Comparison of ENCODE assay signal across 8 mouse cellular contexts in the genomic region with DNA sequence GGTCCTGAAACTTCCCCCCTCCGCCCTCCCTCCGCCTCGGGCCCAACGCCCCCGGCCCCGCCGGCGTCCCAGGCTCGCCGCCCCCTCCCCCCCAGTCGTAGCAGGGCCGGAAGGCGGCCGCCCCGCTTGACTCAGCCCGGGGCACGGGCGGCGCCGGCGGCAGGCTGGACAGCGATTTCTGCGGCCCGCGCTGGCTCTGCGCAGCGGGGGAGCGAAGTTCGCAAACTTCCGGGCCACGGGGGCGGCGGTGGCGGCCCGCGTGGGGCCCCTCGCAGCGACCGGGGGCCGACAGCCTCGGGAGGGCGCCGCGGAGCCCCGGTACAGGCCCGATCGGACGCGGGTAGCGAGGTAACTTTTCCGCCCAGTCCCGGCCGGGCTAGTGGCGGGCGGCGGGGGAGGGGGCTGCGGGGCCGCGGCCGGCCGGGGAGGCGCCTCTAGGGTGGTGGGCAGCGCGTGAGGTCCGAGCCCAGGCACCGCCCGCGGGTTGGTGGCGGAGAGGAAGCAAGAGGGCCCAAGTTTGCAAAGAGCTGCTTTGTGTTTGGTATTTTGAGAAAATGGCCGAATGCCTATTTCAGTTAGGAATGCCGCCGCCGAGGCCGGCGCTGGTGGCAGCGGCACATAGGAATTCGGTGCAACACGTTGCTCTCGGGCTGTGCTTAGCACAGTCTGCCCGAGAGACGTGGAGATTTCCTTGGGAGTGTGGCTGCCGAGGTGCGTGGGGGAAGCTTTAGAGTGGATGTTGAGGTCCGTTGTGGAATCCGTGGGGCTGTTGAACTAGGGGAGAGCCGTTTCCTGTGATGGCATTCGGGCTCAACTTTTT. TPM values are rescaled to one million over a fixed set of nuclear protein-coding genes. Genes with fewer than 3 reads are reported as not detected.
DNase-seq lines count a peak whose midpoint lies in the region; ATAC-seq and TF ChIP-seq lines count a peak whose summit lies in the region.

No protein-coding gene starts in this region.

- peak overlapping the region; percentile 97 for H3K27ac ChIP-seq in embryonic facial prominence, embryonic 11.5 days (replicated peaks; ENCODE audit: low read depth, low read length)
- peak overlapping the region; percentile 68 for H3K27ac ChIP-seq in kidney, adult 2 months (ENCODE audit: insufficient read depth, low read depth, low read length)
- peak overlapping the region; percentile 89 for H3K27ac ChIP-seq in liver, embryonic 15.5 days (replicated peaks)
- peak overlapping the region; percentile 97 for H3K27ac ChIP-seq in stomach, postnatal 0 days (replicated peaks)

- DNase-seq in left cerebral cortex, adult 18-20 months (ENCODE audit: low spot score in 2 of 2), result peak; percentile 8 to 30
- DNase-seq in left cerebral cortex, adult 9 months (ENCODE audit: low spot score in 2 of 2), result no peak
- DNase-seq in embryonic facial prominence, embryonic 11.5 days (ENCODE audit: low spot score), result peak; percentile 76
- DNase-seq in heart, adult 8-10 months (ENCODE audit: low spot score), result peak; percentile 19
- peak; percentile 65 for DNase-seq in kidney, adult 2 months
- DNase-seq in neural tube, embryonic 10.5 days (ENCODE audit: extremely low spot score, low spot score), result peak; percentile 84
- DNase-seq in stomach, postnatal 0 days (ENCODE audit: low spot score), result peak; percentile 74

- no peaks in the 10 kb centered on the region for H3K4me1 ChIP-seq in embryonic facial prominence, embryonic 11.5 days (ENCODE audit: control insufficient read depth, insufficient read depth, low read length)
- H3K4me1 ChIP-seq in kidney, adult 2 months (ENCODE audit: control insufficient read depth, insufficient read depth, low read length), result peaks cover 6% of the 10 kb centered on the region
- peaks cover 35% of the 10 kb centered on the region for H3K4me1 ChIP-seq in liver, embryonic 15.5 days (replicated peaks)
- no peaks in the 10 kb centered on the region for H3K4me1 ChIP-seq in stomach, postnatal 0 days (replicated peaks; ENCODE audit: control insufficient read depth, insufficient read depth)

- no peak for TF ChIP-seq POLR2A in kidney, adult 2 months (IDR thresholded peaks at IDR 0.05; ENCODE audit: low read depth, low read length)

- TF ChIP-seq EP300 in stomach, postnatal 0 days (optimal IDR thresholded peaks at IDR 0.05), result no peak

- ATAC-seq in embryonic facial prominence, embryonic 11.5 days (replicated peaks; ENCODE audit: insufficient number of reproducible peaks, low FRiP score, low TSS enrichment, low read depth), result peak; percentile 56
- ATAC-seq in liver, embryonic 15.5 days (ENCODE audit: insufficient read depth), result peak; percentile 58
- peak; percentile 69 for ATAC-seq in stomach, postnatal 0 days (ENCODE audit: low FRiP score, low TSS enrichment)

- H3K4me3 ChIP-seq in embryonic facial prominence, embryonic 11.5 days (ENCODE audit: low read depth, low read length), result peak overlapping the region; percentile 100
- H3K4me3 ChIP-seq in kidney, adult 2 months (ENCODE audit: insufficient read depth, low read depth, low read length), result peak overlapping the region; percentile 70
- peak overlapping the region; percentile 92 for H3K4me3 ChIP-seq in liver, embryonic 15.5 days (replicated peaks)
- peak overlapping the region; percentile 95 for H3K4me3 ChIP-seq in stomach, postnatal 0 days (ENCODE audit: low read depth, low read length)

- H3K9me3 ChIP-seq in embryonic facial prominence, embryonic 11.5 days (replicated peaks; ENCODE audit: control insufficient read depth, low read length), result no peaks in the 10 kb centered on the region
- no peaks in the 10 kb centered on the region for H3K9me3 ChIP-seq in liver, embryonic 15.5 days (replicated peaks)
- H3K9me3 ChIP-seq in stomach, postnatal 0 days (ENCODE audit: control insufficient read depth, low read length), result no peaks in the 10 kb centered on the region

- H3K4me2 ChIP-seq in embryonic facial prominence, embryonic 11.5 days (ENCODE audit: low read depth, low read length), result peak overlapping the region; percentile 58
- peak overlapping the region; percentile 99 for H3K4me2 ChIP-seq in liver, embryonic 15.5 days
- peak overlapping the region; percentile 75 for H3K4me2 ChIP-seq in stomach, postnatal 0 days (replicated peaks; ENCODE audit: low read depth)

- H3K9ac ChIP-seq in embryonic facial prominence, embryonic 11.5 days (replicated peaks; ENCODE audit: low read length), result peak overlapping the region; percentile 96
- peak overlapping the region; percentile 85 for H3K9ac ChIP-seq in liver, embryonic 15.5 days
- H3K9ac ChIP-seq in stomach, postnatal 0 days (ENCODE audit: low read length), result peak overlapping the region; percentile 90

- H3K27me3 ChIP-seq in embryonic facial prominence, embryonic 11.5 days (ENCODE audit: control insufficient read depth, insufficient read depth, low read length), result no peaks in the 10 kb centered on the region
- H3K27me3 ChIP-seq in kidney, adult 2 months (replicated peaks; ENCODE audit: control insufficient read depth, insufficient read depth, low read length), result no peaks in the 10 kb centered on the region
- no peaks in the 10 kb centered on the region for H3K27me3 ChIP-seq in liver, embryonic 15.5 days
- no peaks in the 10 kb centered on the region for H3K27me3 ChIP-seq in stomach, postnatal 0 days (ENCODE audit: control insufficient read depth, insufficient read depth, low read length)

- under 1% methylated on average over 58 of the region's 87 CpGs for WGBS in embryonic facial prominence, embryonic 11.5 days
- WGBS in kidney, adult 2 months, result under 1% methylated on average over 87 of the region's 87 CpGs
- WGBS in liver, embryonic 15.5 days (ENCODE audit: insufficient replicate concordance), result under 1% methylated on average over 74 of the region's 87 CpGs
- under 1% methylated on average over 54 of the region's 87 CpGs for whole genome bisulfite sequencing in stomach, postnatal 0 days

- H3K36me3 ChIP-seq in embryonic facial prominence, embryonic 11.5 days (replicated peaks; ENCODE audit: control insufficient read depth, insufficient read depth, low read depth, low read length), result peaks cover 4% of the 10 kb centered on the region
- peaks cover 2% of the 10 kb centered on the region; the same call in 1 of the 2 replicates for H3K36me3 ChIP-seq in kidney, adult 2 months (ENCODE audit: control insufficient read depth, insufficient read depth, low read length)
- peaks cover 27% of the 10 kb centered on the region for H3K36me3 ChIP-seq in liver, embryonic 15.5 days (replicated peaks)
- peaks cover 3% of the 10 kb centered on the region; the same call in 1 of the 2 replicates for H3K36me3 ChIP-seq in stomach, postnatal 0 days (ENCODE audit: control insufficient read depth, insufficient read depth, low read length)

- no peak for TF ChIP-seq CTCF in kidney, adult 2 months (conservative IDR thresholded peaks at IDR 0.05; ENCODE audit: insufficient read depth, insufficient read length, low read depth, low read length)
- TF ChIP-seq CTCF in stomach, postnatal 0 days (IDR thresholded peaks at IDR 0.05; ENCODE audit: low read depth), result no peak; the same call in 1 of the 2 replicates

RNA-seq across cellular contexts. Expression of gene Rest, which starts 1.0 kb away (rescaled TPM):
- total RNA-seq in left cerebral cortex, adult 18-20 months (2021), result 1 to 10 TPM; 3.5 to 3.6 TPM
- polyA plus RNA-seq in embryonic facial prominence, embryonic 11.5 days (2014; fragmentation: Nextera tagmentation; extraction: Ambion mirVana), result 49.4 and 52.2 TPM in 2 replicates
- 10 to 100 TPM; 13.2 to 14.9 (median 14.3) TPM for total RNA-seq in heart, adult 8-10 months (2022)
- 7.3 and 8.3 TPM in 2 replicates for polyA plus RNA-seq in kidney, adult 2 months (2012; rRNA removed)
- polyA plus RNA-seq in liver, embryonic 15.5 days (2015; fragmentation: Nextera tagmentation; extraction: Ambion mirVana), result 6.4 and 6.8 TPM in 2 replicates
- polyA plus RNA-seq in stomach, postnatal 0 days (2015; fragmentation: Nextera tagmentation; extraction: Ambion mirVana), result 12.1 and 12.5 TPM in 2 replicates

RNA-seq across cellular contexts. Expression of gene Noa1, which starts 43.6 kb away (rescaled TPM):
- 10 to 100 TPM; 21.2 to 23.1 TPM for total RNA-seq in left cerebral cortex, adult 18-20 months (2021)
- 29.2 and 36.4 TPM in 2 replicates for polyA plus RNA-seq in embryonic facial prominence, embryonic 11.5 days (2014; fragmentation: Nextera tagmentation; extraction: Ambion mirVana)
- total RNA-seq in heart, adult 8-10 months (2022), result 10 to 100 TPM; 20.9 to 25.9 (median 22.3) TPM
- polyA plus RNA-seq in kidney, adult 2 months (2012; rRNA removed), result 15.1 and 17.7 TPM in 2 replicates
- 18.1 and 18.2 TPM in 2 replicates for polyA plus RNA-seq in liver, embryonic 15.5 days (2015; fragmentation: Nextera tagmentation; extraction: Ambion mirVana)
- 15.1 and 16.3 TPM in 2 replicates for polyA plus RNA-seq in stomach, postnatal 0 days (2015; fragmentation: Nextera tagmentation; extraction: Ambion mirVana)

RNA-seq across cellular contexts. Expression of gene Polr2b, which starts 43.7 kb away (rescaled TPM):
- total RNA-seq in left cerebral cortex, adult 18-20 months (2021), result 10 to 100 TPM; 44.0 to 45.3 TPM
- 104 and 109 TPM in 2 replicates for polyA plus RNA-seq in embryonic facial prominence, embryonic 11.5 days (2014; fragmentation: Nextera tagmentation; extraction: Ambion mirVana)
- total RNA-seq in heart, adult 8-10 months (2022), result 10 to 100 TPM; 30.5 to 35.7 (median 34.9) TPM
- 15.7 and 32.2 TPM in 2 replicates for polyA plus RNA-seq in kidney, adult 2 months (2012; rRNA removed)
- 24.9 and 26.0 TPM in 2 replicates for polyA plus RNA-seq in liver, embryonic 15.5 days (2015; fragmentation: Nextera tagmentation; extraction: Ambion mirVana)
- polyA plus RNA-seq in stomach, postnatal 0 days (2015; fragmentation: Nextera tagmentation; extraction: Ambion mirVana), result 21.7 and 23.5 TPM in 2 replicates

RNA-seq across cellular contexts. Expression of gene Spink2, which starts 55.0 kb away (rescaled TPM):
- not detected for total RNA-seq in left cerebral cortex, adult 18-20 months (2021)
- polyA plus RNA-seq in embryonic facial prominence, embryonic 11.5 days (2014; fragmentation: Nextera tagmentation; extraction: Ambion mirVana), result 1.3 TPM in 2 replicates
- total RNA-seq in heart, adult 8-10 months (2022), result not detected
- 0.23 and 0.68 TPM in 2 replicates for polyA plus RNA-seq in kidney, adult 2 months (2012; rRNA removed)
- 0.21 TPM in 1 of 2 replicates, not detected in the other for polyA plus RNA-seq in liver, embryonic 15.5 days (2015; fragmentation: Nextera tagmentation; extraction: Ambion mirVana)
- 1.8 and 2.3 TPM in 2 replicates for polyA plus RNA-seq in stomach, postnatal 0 days (2015; fragmentation: Nextera tagmentation; extraction: Ambion mirVana)

Comparison
In these comparisons a context has a peak if more than half of its experiments do, and no peak if none do; other contexts are left out.
1. DNase-seq: peak in left cerebral cortex, adult 18-20 months (2 of 2), embryonic facial prominence, embryonic 11.5 days (single experiment), heart, adult 8-10 months (single experiment), kidney, adult 2 months (single experiment), neural tube, embryonic 10.5 days (single experiment) and stomach, postnatal 0 days (single experiment); none in left cerebral cortex, adult 9 months (0 of 2).
2. Peak in every context shown above with its lines, with median percentiles within 50 percentile points of each other: ATAC-seq, H3K27ac ChIP-seq, H3K4me2 ChIP-seq, H3K4me3 ChIP-seq and H3K9ac ChIP-seq.